Mouse (Mus musculus): ENCODE data around the gene Olfr902.

GRCm38 (mm10) chr9:38462844-38463243, 15.4 kb downstream of the Olfr902 start, which contains the start of gene Olfr904:
- TF ChIP-seq CTCF (IDR thresholded peaks at IDR 0.05; ENCODE audit: borderline replicate concordance, insufficient read depth, low read depth, low read length): no peak
- TF ChIP-seq POLR2A (IDR thresholded peaks at IDR 0.05; ENCODE audit: borderline replicate concordance, insufficient read depth, low read length): no peak

All from cerebellum, adult 2 months (tissue).